Mouse (Mus musculus) heart, embryonic 14.5 days (tissue): ENCODE measurements around the gene As3mt. TPM values are rescaled to one million over a fixed set of nuclear protein-coding genes. Genes with fewer than 3 reads are reported as not detected.

Source experiments
- ATAC-seq: fragments of 200-750 bp; cut with Nextera tagmentation; 2 replicates; pipeline ENCODE4 v1.8.0; 2017; ENCODE audit warnings: low read depth, moderate TSS enrichment; ENCODE audit not compliant: insufficient number of reproducible peaks, insufficient read depth, low FRiP score
- H3K27ac ChIP-seq, 2 experiments: fragments of 200-500 bp in 1 of 2; fragments of 300-500 bp in 1 of 2; sonication (generic) in 1 of 2; replicated peaks in 1 of 2; 2 replicates each; pipeline ENCODE4 v1.5.1; 2012 to 2014; ENCODE audit warnings: low read depth in 2 of 2, low read length in 2 of 2, control low read depth in 1 of 2, mild to moderate bottlenecking in 1 of 2, mixed read lengths in 1 of 2; ENCODE audit not compliant: control insufficient read depth in 1 of 2, insufficient read depth in 1 of 2
- H3K27me3 ChIP-seq: fragments of 300-500 bp; sonication (generic); 2 replicates; pipeline ENCODE4 v1.6.1; 2014; ENCODE audit warnings: mild to moderate bottlenecking, low read length, control low read depth; ENCODE audit not compliant: control insufficient read depth, insufficient read depth
- H3K36me3 ChIP-seq: fragments of 300-500 bp; sonication (generic); 2 replicates; pipeline ENCODE4 v1.6.1; 2014; ENCODE audit warnings: mild to moderate bottlenecking, control low read depth, low read length, mixed read lengths; ENCODE audit not compliant: control insufficient read depth, insufficient read depth
- H3K4me1 ChIP-seq, 2 experiments: fragments of 200-500 bp in 1 of 2; fragments of 300-500 bp in 1 of 2; sonication (generic) in 1 of 2; 2 replicates each; pipeline ENCODE4 v1.6.1; 2012 to 2014; ENCODE audit warnings: low read length in 2 of 2, control low read depth in 1 of 2, mixed read lengths in 1 of 2; ENCODE audit not compliant: control insufficient read depth in 2 of 2, insufficient read depth in 2 of 2
- H3K4me2 ChIP-seq: fragments of 300-500 bp; sonication (generic); 2 replicates; pipeline ENCODE4 v1.6.1; 2014; ENCODE audit warnings: mild to moderate bottlenecking, low read length
- H3K4me3 ChIP-seq, 2 experiments: fragments of 200-500 bp in 1 of 2; fragments of 300-500 bp in 1 of 2; sonication (generic) in 1 of 2; 2 replicates each; pipeline ENCODE4 v1.5.1; 2012 to 2014; ENCODE audit warnings: low read length in 2 of 2, mild to moderate bottlenecking in 2 of 2, control low read depth in 1 of 2, low read depth in 1 of 2, moderate library complexity in 1 of 2; ENCODE audit not compliant: control insufficient read depth in 1 of 2, insufficient read depth in 1 of 2
- H3K9ac ChIP-seq: fragments of 300-500 bp; sonication (generic); 2 replicates; pipeline ENCODE4 v1.6.1; 2014; ENCODE audit warnings: mild to moderate bottlenecking, low read length
- H3K9me3 ChIP-seq: fragments of 300-500 bp; sonication (generic); 2 replicates; pipeline ENCODE4 v1.6.1; 2016; ENCODE audit warnings: low read length, control low read depth; ENCODE audit not compliant: control insufficient read depth
- WGBS: fragments of 180-500 bp; shearing (Covaris S2); extraction: QIAGEN DNeasy Blood & Tissue Kit; methylation state at CpG from one replicate; pipeline ENCODE4 v1.1.7; 2014; 5-methylcytosine and 5-hydroxymethylcytosine counted together
- polyA plus RNA-seq: library from polyadenylated mRNA; unstranded; fragments of >200 nt; fragmentation: Nextera tagmentation; extraction: Ambion mirVana; gene quantifications from 2 replicates; pipeline ENCODE4 v1.2.1, GENCODE M21; 2014

Gene As3mt
- polyA plus RNA-seq, 1 experiment from 2014 or later, result 49.8 TPM

DNA sequence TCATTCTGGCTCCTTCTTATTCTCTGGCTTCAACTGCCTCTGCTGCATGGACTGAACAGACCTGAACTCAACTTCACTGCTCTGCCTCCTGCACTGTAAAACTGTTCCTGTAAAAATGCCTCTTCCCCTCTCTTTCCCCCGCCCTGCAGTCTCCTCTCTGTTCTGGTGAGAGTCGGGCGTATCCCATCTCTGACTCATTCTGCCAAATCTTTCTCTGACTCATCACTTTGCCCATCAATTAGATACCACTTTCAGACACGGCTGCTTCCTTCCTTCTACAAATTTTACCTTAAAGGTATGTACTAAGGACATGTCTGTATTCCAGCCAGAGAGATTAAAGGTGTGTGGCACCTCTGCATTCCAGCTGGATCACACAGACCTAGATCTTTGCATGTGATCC lies 10.9 kb downstream of the As3mt start:
- no peak overlapping the region for H3K4me3 ChIP-seq
- WGBS, result 75% methylated on average over 4 of the region's 4 CpGs
- H3K9ac ChIP-seq, result no peak overlapping the region
- H3K4me2 ChIP-seq, result no peak overlapping the region
- no peak for ATAC-seq
- H3K27me3 ChIP-seq, result no peaks in the 10 kb centered on the region
- H3K4me1 ChIP-seq, result peaks cover 2 to 4% of the 10 kb centered on the region in 2 experiments; a peak in 2 of 4 replicates
- H3K9me3 ChIP-seq, result peaks cover 4% of the 10 kb centered on the region; the same call in 1 of the 2 replicates
- H3K27ac ChIP-seq, result no peak overlapping the region
- H3K36me3 ChIP-seq, result peaks cover 68% of the 10 kb centered on the region

DNA sequence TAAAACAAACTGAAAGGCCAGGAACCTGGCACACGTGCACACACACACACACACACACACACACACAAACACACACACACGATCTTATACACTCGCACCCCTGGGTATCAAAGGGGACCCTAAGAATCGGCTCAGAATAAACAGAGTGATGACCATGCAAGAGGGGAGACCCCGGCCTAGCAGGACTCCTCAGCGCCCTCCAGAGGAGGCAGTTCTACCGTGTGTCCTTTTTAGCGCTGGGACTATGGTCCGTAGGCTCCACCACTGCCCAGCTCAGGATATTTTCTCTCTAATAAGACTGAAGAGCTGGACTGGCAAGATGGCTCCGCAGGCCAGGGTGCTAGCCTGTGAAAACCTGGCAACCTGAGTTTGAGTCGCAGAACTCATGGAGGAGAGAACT lies 17.2 kb downstream of the As3mt start:
- Histone ChIP-seq H3K36me3 (peaks cover 65% of the 10 kb centered on the region), H3K27ac (no peak overlapping the region), H3K4me1 (peaks cover 7 to 20% of the 10 kb centered on the region in 2 experiments), H3K4me2 (no peak overlapping the region), H3K27me3 (no peaks in the 10 kb centered on the region), H3K4me3 (no peak overlapping the region), H3K9me3 (0 out of 2 replicates have a peak, but pooled peaks cover 4% of the 10 kb centered on the region), H3K9ac (no peak overlapping the region)
- 71% methylated on average over 11 of the region's 11 CpGs for WGBS
- ATAC-seq, result no peak

DNA sequence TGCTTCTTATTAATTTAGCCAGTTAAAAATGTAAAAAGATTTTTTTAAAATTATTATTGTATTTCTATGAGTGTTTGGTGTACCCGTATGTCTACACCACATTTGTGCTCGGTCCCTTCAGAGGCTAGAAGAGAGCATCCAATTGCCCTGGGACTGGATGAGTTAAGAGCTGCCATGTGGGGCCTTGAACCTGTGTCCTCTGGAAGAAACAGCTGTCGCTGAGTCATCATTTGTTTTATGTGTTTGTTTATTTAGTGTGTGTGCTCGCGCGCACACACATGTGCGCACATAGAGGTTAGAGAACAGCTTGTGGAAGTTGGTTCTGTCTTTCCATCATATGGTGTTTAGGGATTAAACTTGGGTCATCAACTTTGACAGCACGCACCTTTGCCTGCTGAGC lies 18.9 kb downstream of the As3mt start:
- 96% methylated on average over 8 of the region's 8 CpGs for WGBS
- Histone ChIP-seq H3K9me3 (0 out of 2 replicates have a peak, but pooled peaks cover 4% of the 10 kb centered on the region), H3K27ac (no peak overlapping the region), H3K4me1 (peaks cover 7 to 20% of the 10 kb centered on the region in 2 experiments), H3K27me3 (no peaks in the 10 kb centered on the region), H3K4me2 (no peak overlapping the region), H3K36me3 (peaks cover 55% of the 10 kb centered on the region), H3K9ac (no peak overlapping the region), H3K4me3 (no peak overlapping the region)
- no peak for ATAC-seq

DNA sequence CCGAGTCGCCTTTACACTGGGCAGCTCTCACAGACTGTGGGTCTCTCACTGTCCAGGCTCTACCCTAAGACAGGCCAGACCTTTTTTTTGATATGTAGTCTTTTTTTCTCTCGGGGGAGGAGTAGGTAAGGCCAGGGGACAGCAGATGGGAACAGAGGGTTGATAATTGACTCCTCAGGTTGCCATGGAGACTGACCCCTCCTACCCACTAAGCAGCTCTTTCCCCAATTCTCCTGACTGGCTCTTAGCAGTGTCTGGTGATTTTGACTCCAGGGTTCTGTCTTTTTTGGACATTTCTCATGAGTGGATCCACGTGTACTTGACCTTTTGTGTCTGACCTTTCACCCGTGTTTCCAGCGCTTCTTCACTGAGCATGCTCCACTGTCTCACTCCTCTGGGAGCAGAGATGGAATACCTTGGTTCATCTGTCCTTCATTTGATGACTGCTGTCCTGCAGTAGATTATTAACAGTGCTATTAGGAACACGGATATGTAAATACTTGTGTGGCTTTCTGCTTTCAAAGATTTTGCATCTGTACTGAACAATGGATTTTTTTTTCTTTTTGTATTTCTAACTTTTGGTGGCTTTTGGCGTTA lies 20.0 kb downstream of the As3mt start:
- Histone ChIP-seq H3K27me3 (no peaks in the 10 kb centered on the region), H3K27ac (no peak overlapping the region), H3K9me3 (0 out of 2 replicates have a peak, but pooled peaks cover 4% of the 10 kb centered on the region), H3K4me3 (no peak overlapping the region), H3K4me2 (no peak overlapping the region), H3K4me1 (peaks cover 5 to 16% of the 10 kb centered on the region in 2 experiments), H3K36me3 (peaks cover 48% of the 10 kb centered on the region), H3K9ac (no peak overlapping the region)
- 60% methylated on average over 8 of the region's 8 CpGs for WGBS
- ATAC-seq, result no peak

DNA sequence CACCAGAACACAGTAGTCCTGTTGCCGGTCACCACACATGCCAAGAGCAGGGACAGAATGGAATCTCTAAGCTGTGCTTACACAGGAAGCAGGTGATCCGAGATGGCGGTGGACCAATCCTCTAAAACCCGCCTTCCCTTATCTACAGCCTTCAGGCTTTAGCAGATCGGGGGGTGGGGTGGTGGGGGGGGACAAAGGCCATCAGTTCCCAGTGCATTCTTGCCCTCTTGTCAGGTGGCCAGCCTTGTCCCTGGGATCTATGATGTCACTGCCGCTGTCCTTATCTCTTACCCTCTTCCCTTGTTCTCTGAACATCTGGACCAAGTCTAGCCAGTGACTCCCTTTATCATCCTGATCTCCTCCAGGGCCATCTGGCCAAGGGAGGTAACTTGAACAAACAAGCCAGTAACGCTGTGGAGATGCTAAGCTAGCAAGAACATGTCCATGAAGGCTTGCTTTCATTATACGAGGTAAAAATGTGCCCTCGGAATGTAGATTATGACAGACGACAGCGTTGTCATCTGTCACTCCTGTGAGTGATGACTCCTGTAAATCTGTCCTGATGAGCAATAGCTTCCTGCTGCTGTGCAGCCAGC lies 20.8 kb downstream of the As3mt start:
- H3K36me3 ChIP-seq, result peaks cover 43% of the 10 kb centered on the region
- H3K9me3 ChIP-seq, result 0 out of 2 replicates have a peak, but pooled peaks cover 4% of the 10 kb centered on the region
- 20% methylated on average over 11 of the region's 11 CpGs for WGBS
- H3K4me1 ChIP-seq, result peaks cover 5 to 16% of the 10 kb centered on the region in 2 experiments
- peak; percentile 39; the same call in 1 of the 2 replicates for ATAC-seq
- no peak overlapping the region for H3K9ac ChIP-seq
- H3K4me3 ChIP-seq, result no peak overlapping the region
- 0 out of 2 replicates have a peak overlapping the region, but pooled peaks have one; percentile 11 for H3K4me2 ChIP-seq
- H3K27me3 ChIP-seq, result no peaks in the 10 kb centered on the region
- H3K27ac ChIP-seq, result no peak overlapping the region

DNA sequence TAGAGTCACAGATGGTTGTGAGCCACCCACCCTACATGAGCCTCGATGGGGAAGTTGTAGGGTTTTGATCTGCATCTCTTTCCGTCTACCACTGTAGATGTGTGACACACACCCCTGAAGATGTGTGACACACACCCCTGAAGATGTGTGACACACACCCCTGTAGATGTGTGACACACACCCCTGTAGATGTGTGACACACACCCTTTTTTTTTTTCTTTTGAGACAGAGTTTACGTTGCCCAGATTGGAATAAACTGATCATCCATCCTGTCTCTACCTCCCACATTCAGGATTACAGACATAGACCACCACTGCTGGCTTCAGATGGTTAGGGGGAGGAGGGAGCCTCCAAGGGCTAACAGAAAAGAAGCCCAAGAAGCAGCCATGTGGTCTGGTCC lies 21.7 kb downstream of the As3mt start:
- Histone ChIP-seq H3K36me3 (peaks cover 46% of the 10 kb centered on the region), H3K9me3 (0 out of 2 replicates have a peak, but pooled peaks cover 4% of the 10 kb centered on the region), H3K27me3 (no peaks in the 10 kb centered on the region), H3K4me3 (no peak overlapping the region), H3K4me1 (peaks cover 8 to 16% of the 10 kb centered on the region in 2 experiments), H3K9ac (no peak overlapping the region), H3K27ac (no peak overlapping the region), H3K4me2 (no peak overlapping the region)
- no peak for ATAC-seq
- WGBS, result 79% methylated on average over 3 of the region's 3 CpGs

DNA sequence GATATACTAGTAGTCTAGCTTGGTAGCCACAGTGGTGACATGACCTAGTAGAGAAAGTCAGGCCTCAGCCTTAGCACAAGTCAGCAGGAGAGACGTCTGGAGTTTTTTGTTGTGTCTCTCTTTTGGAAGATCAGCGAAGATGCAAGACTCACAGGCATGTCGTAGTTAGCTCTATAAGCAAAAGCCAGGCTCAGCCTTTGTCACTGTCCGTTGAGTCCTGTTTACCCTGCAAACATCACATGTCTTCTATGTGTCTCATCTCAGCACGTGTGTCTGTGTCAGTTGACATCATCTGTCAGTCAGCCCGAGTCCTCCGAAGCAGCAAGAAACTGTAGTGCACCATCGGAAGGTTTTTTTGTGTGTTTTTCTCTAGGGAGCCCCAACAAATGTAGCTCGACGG lies 24.1 kb downstream of the As3mt start:
- H3K36me3 ChIP-seq, result peaks cover 32% of the 10 kb centered on the region
- 89% methylated on average over 10 of the region's 10 CpGs for WGBS
- H3K9me3 ChIP-seq, result 0 out of 2 replicates have a peak, but pooled peaks cover under 1% of the 10 kb centered on the region
- H3K27me3 ChIP-seq, result no peaks in the 10 kb centered on the region
- H3K4me1 ChIP-seq, result peaks cover 20 to 33% of the 10 kb centered on the region in 2 experiments
- H3K4me3 ChIP-seq, result no peak overlapping the region
- no peak for ATAC-seq
- H3K4me2 ChIP-seq, result no peak overlapping the region
- H3K27ac ChIP-seq, result no peak overlapping the region
- no peak overlapping the region for H3K9ac ChIP-seq
